Mouse (Mus musculus): ENCODE results near the gene Pon1. TPM values are rescaled to one million over a fixed set of nuclear protein-coding genes. Genes with fewer than 3 reads are reported as not detected.

Gene Pon1
- polyA plus RNA-seq (2012; fragmentation: generic; extraction: Trizol), result not detected

DNA sequence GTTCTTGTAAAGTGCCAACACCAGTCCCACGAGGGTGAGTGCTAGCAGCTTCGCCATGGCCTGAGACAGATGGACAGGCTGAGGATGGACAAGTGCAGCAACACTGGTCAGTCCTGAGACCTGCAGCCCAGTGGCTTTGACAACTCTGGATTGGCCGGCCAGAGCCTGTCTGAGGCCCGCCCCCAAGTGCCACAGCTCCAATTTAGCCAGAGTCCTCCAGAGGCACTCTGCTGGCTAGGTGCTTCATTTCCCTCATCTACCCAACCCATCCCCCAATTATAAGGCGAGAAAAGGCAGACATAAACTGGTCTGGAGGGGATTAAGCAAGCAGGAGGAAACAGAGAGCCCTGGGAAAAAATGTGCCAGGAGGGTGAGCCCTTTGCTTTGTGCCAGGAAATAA, at the start of gene Pon1:
Pon1 (minus strand) TSS at position 254 of the 400 bp plus-strand sequence.
- H3K4me3 ChIP-seq, result no peak within 1 kb of the TSS
- H3K27me3 ChIP-seq (ENCODE audit: control insufficient read depth, insufficient read depth, insufficient read length), result peaks cover 4% of the 10 kb centered on the region
- no peak within 1 kb of the TSS for H3ac ChIP-seq (ENCODE audit: control insufficient read depth, insufficient read length)
- TF ChIP-seq MAX (IDR thresholded peaks at IDR 0.05; ENCODE audit: low read depth), result no peak
- TF ChIP-seq MYOD1 (IDR thresholded peaks at IDR 0.05; ENCODE audit: control insufficient read depth in 1 of 3, insufficient read length in 2 of 3, low read depth in 2 of 3), result no peak
- no peak for TF ChIP-seq USF1 (IDR thresholded peaks at IDR 0.05; ENCODE audit: low read depth)
- no peak for TF ChIP-seq SRF (IDR thresholded peaks at IDR 0.05; ENCODE audit: control insufficient read depth, insufficient read length, low read depth)
- TF ChIP-seq CEBPB (IDR thresholded peaks at IDR 0.05; ENCODE audit: insufficient read depth, poor library complexity, severe bottlenecking), result no peak
- no peak for TF ChIP-seq E2F4 (IDR thresholded peaks at IDR 0.05; ENCODE audit: insufficient read depth)
- H3K79me2 ChIP-seq (ENCODE audit: control insufficient read depth, insufficient read depth), result no peaks in the 10 kb centered on the region
- H3K36me3 ChIP-seq (ENCODE audit: control insufficient read depth, insufficient read depth), result no peaks in the 10 kb centered on the region
- no peak within 1 kb of the TSS for H3K4me2 ChIP-seq (ENCODE audit: low read depth)

- Histone ChIP-seq H3K4me2 (ENCODE audit: low read depth) (no peak overlapping the region), H3K36me3 (ENCODE audit: control insufficient read depth, insufficient read depth) (no peaks in the 10 kb centered on the region), H3K4me3 (no peak overlapping the region), H3K27me3 (ENCODE audit: control insufficient read depth, insufficient read depth, insufficient read length) (no peaks in the 10 kb centered on the region), H3ac (ENCODE audit: control insufficient read depth, insufficient read length) (no peak overlapping the region), H3K79me2 (ENCODE audit: control insufficient read depth, insufficient read depth) (no peaks in the 10 kb centered on the region)
- no peak for TF ChIP-seq E2F4 (IDR thresholded peaks at IDR 0.05; ENCODE audit: insufficient read depth)
- TF ChIP-seq USF1 (IDR thresholded peaks at IDR 0.05; ENCODE audit: low read depth), result no peak
- TF ChIP-seq MYOG (IDR thresholded peaks at IDR 0.05; ENCODE audit: control insufficient read depth in 1 of 3, insufficient read depth in 1 of 3, insufficient read length in 2 of 3, low read depth in 2 of 3), result no peak
- TF ChIP-seq TCF3 (IDR thresholded peaks at IDR 0.05; ENCODE audit: insufficient read length, low read depth), result no peak
Observed at GRCm38 (mm10) chr6:5238799-5239198, 45.1 kb upstream of the Pon1 start.

DNA sequence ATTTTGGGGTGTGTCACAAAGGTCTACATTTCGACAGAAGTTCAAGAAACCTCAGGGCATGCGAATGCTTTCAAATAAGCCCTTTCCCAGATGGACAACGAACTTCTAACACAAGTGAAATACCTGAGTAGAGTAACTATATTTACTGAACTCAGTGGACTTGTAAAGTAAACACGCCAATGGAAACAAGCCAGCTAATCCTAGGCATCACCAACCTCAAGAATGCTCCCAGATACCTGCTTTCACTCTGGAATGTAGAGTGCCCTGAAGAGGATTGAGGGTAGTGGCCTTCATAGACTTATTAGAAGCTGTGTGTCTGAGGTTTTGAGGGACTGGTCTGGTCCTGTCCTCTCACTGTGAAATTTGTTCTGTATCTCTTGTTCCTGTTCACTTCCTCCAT, 43.8 kb upstream of the Pon1 start:
- Histone ChIP-seq H3K4me3 (no peak overlapping the region), H3K79me2 (ENCODE audit: control insufficient read depth, insufficient read depth) (no peaks in the 10 kb centered on the region), H3K36me3 (ENCODE audit: control insufficient read depth, insufficient read depth) (no peaks in the 10 kb centered on the region), H3K4me2 (ENCODE audit: low read depth) (no peak overlapping the region), H3K27me3 (ENCODE audit: control insufficient read depth, insufficient read depth, insufficient read length) (no peaks in the 10 kb centered on the region), H3ac (ENCODE audit: control insufficient read depth, insufficient read length) (no peak overlapping the region)
- TF ChIP-seq CEBPB (IDR thresholded peaks at IDR 0.05; ENCODE audit: insufficient read depth, poor library complexity, severe bottlenecking) (no peak), POLR2A (IDR thresholded peaks at IDR 0.05; ENCODE audit: insufficient read length, low read depth) (no peak), POLR2AphosphoS2 (IDR thresholded peaks at IDR 0.05; ENCODE audit: insufficient read length, low read depth) (no peak), SRF (IDR thresholded peaks at IDR 0.05; ENCODE audit: control insufficient read depth, insufficient read length, low read depth) (no peak), MAX (IDR thresholded peaks at IDR 0.05; ENCODE audit: low read depth) (no peak), MYOG (IDR thresholded peaks at IDR 0.05; ENCODE audit: control insufficient read depth in 1 of 3, insufficient read depth in 1 of 3, insufficient read length in 2 of 3, low read depth in 2 of 3) (no peak), MYOD1 (IDR thresholded peaks at IDR 0.05; ENCODE audit: control insufficient read depth in 1 of 3, insufficient read length in 2 of 3, low read depth in 2 of 3) (no peak), USF1 (IDR thresholded peaks at IDR 0.05; ENCODE audit: low read depth) (no peak), TCF3 (IDR thresholded peaks at IDR 0.05; ENCODE audit: insufficient read length, low read depth) (no peak)

GRCm38 (mm10) chr6:5236843-5237371, 43.2 kb upstream of the Pon1 start:
- TF ChIP-seq MAX (IDR thresholded peaks at IDR 0.05; ENCODE audit: low read depth) (no peak), MYOG (IDR thresholded peaks at IDR 0.05; ENCODE audit: control insufficient read depth in 1 of 3, insufficient read depth in 1 of 3, insufficient read length in 2 of 3, low read depth in 2 of 3) (no peak), SRF (IDR thresholded peaks at IDR 0.05; ENCODE audit: control insufficient read depth, insufficient read length, low read depth) (no peak), TCF3 (IDR thresholded peaks at IDR 0.05; ENCODE audit: insufficient read length, low read depth) (no peak), MYOD1 (IDR thresholded peaks at IDR 0.05; ENCODE audit: control insufficient read depth in 1 of 3, insufficient read length in 2 of 3, low read depth in 2 of 3) (no peak), CEBPB (IDR thresholded peaks at IDR 0.05; ENCODE audit: insufficient read depth, poor library complexity, severe bottlenecking) (no peak), TCF12 (IDR thresholded peaks at IDR 0.05; ENCODE audit: insufficient read depth, poor library complexity, severe bottlenecking) (no peak), REST (IDR thresholded peaks at IDR 0.05; ENCODE audit: insufficient read depth, insufficient read length) (no peak), POLR2A (IDR thresholded peaks at IDR 0.05; ENCODE audit: insufficient read length, low read depth) (no peak), POLR2AphosphoS2 (IDR thresholded peaks at IDR 0.05; ENCODE audit: insufficient read length, low read depth) (no peak)
- H3K36me3 ChIP-seq (ENCODE audit: control insufficient read depth, insufficient read depth), result no peaks in the 10 kb centered on the region
- H3K79me2 ChIP-seq (ENCODE audit: control insufficient read depth, insufficient read depth), result no peaks in the 10 kb centered on the region
- no peaks in the 10 kb centered on the region for H3K27me3 ChIP-seq (ENCODE audit: control insufficient read depth, insufficient read depth, insufficient read length)
- no peak overlapping the region for H3ac ChIP-seq (ENCODE audit: control insufficient read depth, insufficient read length)
- no peak overlapping the region for H3K4me2 ChIP-seq (ENCODE audit: low read depth)
- H3K4me3 ChIP-seq, result no peak overlapping the region

DNA sequence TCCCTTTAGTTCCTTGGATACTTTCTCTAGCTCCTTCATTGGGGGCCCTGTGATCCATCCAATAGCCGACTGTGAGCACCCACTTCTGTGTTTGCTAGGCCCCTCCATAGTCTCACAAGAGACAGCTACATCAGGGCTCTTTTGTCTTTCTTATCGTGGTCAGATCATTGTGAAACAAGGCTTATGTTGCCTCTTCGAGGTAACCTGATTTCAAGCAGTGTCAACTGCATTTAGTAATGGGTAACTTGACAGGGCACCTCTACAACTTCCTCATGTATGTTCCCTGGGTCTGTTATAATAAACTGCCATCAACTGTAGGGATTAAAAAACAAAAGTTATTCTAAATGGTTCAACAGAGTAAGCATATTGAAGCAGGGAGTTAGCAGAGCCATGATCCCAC, 40.8 kb upstream of the Pon1 start:
- Histone ChIP-seq H3K36me3 (ENCODE audit: control insufficient read depth, insufficient read depth) (no peaks in the 10 kb centered on the region), H3K27me3 (ENCODE audit: control insufficient read depth, insufficient read depth, insufficient read length) (no peaks in the 10 kb centered on the region), H3K4me3 (no peak overlapping the region), H3ac (ENCODE audit: control insufficient read depth, insufficient read length) (no peak overlapping the region), H3K4me2 (ENCODE audit: low read depth) (no peak overlapping the region), H3K79me2 (ENCODE audit: control insufficient read depth, insufficient read depth) (no peaks in the 10 kb centered on the region)
- TF ChIP-seq CEBPB (IDR thresholded peaks at IDR 0.05; ENCODE audit: insufficient read depth, poor library complexity, severe bottlenecking), result no peak
- no peak for TF ChIP-seq E2F4 (IDR thresholded peaks at IDR 0.05; ENCODE audit: insufficient read depth)
- no peak for TF ChIP-seq TCF12 (IDR thresholded peaks at IDR 0.05; ENCODE audit: insufficient read depth, poor library complexity, severe bottlenecking)
- TF ChIP-seq MAX (IDR thresholded peaks at IDR 0.05; ENCODE audit: low read depth), result no peak
- TF ChIP-seq MYOD1 (IDR thresholded peaks at IDR 0.05; ENCODE audit: control insufficient read depth in 1 of 3, insufficient read length in 2 of 3, low read depth in 2 of 3), result no peak
